Mouse (Mus musculus): ENCODE measurements around the gene Dyrk4. TPM values are rescaled to one million over a fixed set of nuclear protein-coding genes. Genes with fewer than 3 reads are reported as not detected.
A peak's percentile ranks its signal among the peaks of the same experiment; 100 is the strongest.

Gene Dyrk4
- total RNA-seq, 2 experiments from 2014 or later, result 0.43 to 0.48 TPM

DNA sequence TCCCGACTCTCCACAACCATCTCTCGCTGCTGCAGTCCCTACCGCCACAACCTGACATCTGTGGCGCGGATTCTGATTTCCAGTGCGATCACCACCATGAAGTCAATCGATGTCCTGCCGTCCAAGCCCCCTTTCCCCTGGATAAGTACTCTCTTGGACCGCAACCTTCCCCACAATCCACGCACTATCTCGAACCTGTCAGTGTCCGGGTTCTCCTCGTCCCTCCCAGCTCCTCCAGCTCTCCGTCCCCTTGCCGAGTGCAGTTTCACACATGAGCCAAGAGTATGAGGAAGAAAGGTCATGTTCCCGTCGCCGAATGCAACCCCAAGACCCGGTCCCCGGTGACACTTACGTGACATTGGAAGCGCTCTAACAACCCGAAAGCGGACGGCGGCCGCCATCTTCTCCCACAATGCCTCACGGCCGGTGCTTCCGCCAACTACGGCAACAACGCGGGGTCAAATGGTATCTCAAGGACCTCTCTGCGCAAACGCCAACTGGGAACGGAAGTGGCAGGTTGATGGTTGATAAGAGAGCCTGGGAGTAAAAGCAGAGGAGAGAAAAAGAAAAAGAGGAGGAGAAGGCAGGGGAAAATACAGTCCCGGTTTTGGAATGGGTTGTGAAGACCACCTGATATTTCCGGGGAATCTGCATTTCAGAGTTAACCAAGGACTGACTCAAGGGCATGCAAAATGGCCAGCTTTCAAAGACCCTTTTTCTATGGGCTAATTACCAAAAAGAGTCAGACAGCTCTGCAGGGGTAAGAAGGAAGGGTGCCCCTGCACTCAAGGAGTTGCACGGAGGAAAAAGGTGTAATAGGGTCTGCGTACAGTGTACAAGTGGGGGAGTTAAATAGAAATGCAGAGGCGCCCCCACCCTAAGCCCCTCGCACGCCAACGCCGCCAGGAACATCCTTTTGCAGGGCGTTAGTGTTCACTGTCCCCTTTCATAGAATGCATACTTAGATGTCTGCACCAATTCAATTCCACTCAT, 72.6 kb downstream of the Dyrk4 start, which contains the start of gene Ndufa9:
Gene Ndufa9, minus strand, starts transcription at position 425 of the 993 bp plus-strand sequence.
- intact Hi-C loops (cut with DNase I), result loop anchor here (1.0 kb wide), 1 partner anchor 90 kb away; the partner anchor contains the start of genes D6Wsu163e and Rad51ap1
- peak; percentile 97 for DNase-seq (ENCODE audit: low spot score in 2 of 2)

DNA sequence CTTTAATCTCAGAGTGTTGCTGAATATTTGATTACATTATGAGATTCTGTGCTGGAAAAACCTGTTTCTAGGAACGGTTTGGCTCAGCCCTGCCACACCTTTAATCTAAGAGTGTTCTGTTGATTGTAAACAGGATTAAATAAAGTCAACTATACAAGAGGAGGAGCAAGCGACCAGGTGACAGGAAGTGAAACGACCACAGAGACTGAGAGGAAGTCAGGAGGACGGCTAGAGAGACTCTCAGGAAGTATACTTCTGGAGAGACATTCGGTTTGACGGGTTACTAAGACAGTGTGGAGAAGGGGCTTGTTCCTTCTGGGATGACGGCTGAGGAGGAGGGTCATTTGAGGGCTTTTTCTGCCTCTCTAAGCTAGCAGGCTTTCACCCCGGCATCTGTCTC, 85.0 kb downstream of the Dyrk4 start:
- no peak for DNase-seq (ENCODE audit: low spot score in 2 of 2)
- intact Hi-C loops (cut with DNase I), result no loop called here

Other genes starting within 250 kb of the Dyrk4 start
- 10 to 100 TPM; 67.8 to 68.1 TPM for gene Kcna6, start 181.2 kb downstream of the Dyrk4 start, total RNA-seq (2021)
- 100 to 1,000 TPM; 151 to 158 TPM for gene Ndufa9, start 72.7 kb downstream of the Dyrk4 start, total RNA-seq (2021)
- under 1 TPM in 1 of 2 experiments, not detected in 1; 0.21 TPM for gene Akap3, start 68.7 kb downstream of the Dyrk4 start, total RNA-seq (2021)
- gene Rad51ap1, start 17.7 kb upstream of the Dyrk4 start, total RNA-seq (2021), result 1 to 10 TPM; 2.5 to 3.1 TPM
- 10 to 100 TPM; 42.8 to 44.5 TPM for gene D6Wsu163e, start 18.1 kb upstream of the Dyrk4 start, total RNA-seq (2021)
- gene Fgf6, start 93.7 kb upstream of the Dyrk4 start, total RNA-seq (2021), result not detected
- under 1 TPM; 0.32 to 0.71 TPM for gene Fgf23, start 151.1 kb upstream of the Dyrk4 start, total RNA-seq (2021)
- 10 to 100 TPM; 23.6 to 25.9 TPM for gene Tigar, start 187.7 kb upstream of the Dyrk4 start, total RNA-seq (2021)
- gene Ccnd2, start 230.4 kb upstream of the Dyrk4 start, total RNA-seq (2021), result 10 to 100 TPM; 97.7 to 97.9 TPM

All from left cerebral cortex, postnatal 25 days (tissue).